Mouse (Mus musculus) 3T3-L1 (cell line): ENCODE results near the gene Qtrt2.

Source experiments
- DNase-seq: peaks from one replicate; pipeline ENCODE4 v3.0.0-alpha.2; 2015; ENCODE audit warnings: low read depth, low spot score

Qtrt2 gene

DNA sequence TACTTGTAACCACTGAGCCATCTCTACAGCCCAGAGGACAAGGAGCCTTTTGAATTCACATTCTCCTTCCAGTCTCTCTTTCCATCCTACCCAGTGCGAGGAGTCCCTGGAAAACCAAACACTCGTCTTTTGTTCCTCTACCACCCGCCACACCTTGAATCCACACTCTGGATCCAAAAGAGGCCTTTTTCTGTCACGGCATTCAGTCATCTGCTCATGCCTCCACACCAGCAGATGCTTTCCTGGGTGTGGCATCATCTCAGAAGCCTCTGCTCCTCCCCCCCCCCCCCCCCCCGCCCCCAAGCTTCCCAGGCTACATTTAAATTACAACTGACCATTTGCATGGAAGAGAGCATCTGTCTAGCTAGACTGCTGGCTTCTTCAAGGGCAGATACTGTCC lies 110.3 kb downstream of the Qtrt2 start:
- no peak for DNase-seq

DNA sequence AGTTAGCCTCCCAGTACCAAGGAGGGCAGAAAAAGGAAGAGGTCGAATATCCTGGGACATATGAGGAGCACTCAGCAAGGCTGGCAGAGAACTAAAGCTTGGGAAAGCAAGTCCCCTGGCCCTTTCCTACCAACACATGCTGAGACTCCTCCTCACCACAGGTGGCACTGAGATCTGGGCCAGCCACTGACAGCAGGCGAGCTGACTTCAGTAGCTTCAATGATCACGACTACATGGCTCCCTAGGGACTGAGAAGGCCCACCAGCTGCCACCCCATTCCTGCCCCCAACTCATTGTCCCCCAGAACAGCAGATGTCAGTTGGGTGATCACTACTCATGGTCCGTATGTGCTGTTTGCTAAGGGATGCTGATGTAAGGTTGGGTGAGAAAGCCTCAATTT lies 112.0 kb downstream of the Qtrt2 start:
- no peak for DNase-seq
